Mouse (Mus musculus) kidney, postnatal 25 days (tissue): Measurements from ENCODE around the gene Pdzrn3.

Source experiments
- DNase-seq, 2 experiments: peaks; one replicate each; pipeline ENCODE4 v3.0.0; 2021; ENCODE audit warnings: mixed read lengths in 2 of 2

Gene Pdzrn3

GRCm38 (mm10) chr6:101187322-101187721 lies 190.4 kb downstream of the Pdzrn3 start:
- DNase-seq: no peak

- no peak for DNase-seq
Measured at GRCm38 (mm10) chr6:101186887-101187286, 190.8 kb downstream of the Pdzrn3 start.

GRCm38 (mm10) chr6:101184103-101184785 lies 193.5 kb downstream of the Pdzrn3 start:
- DNase-seq: no peak

GRCm38 (mm10) chr6:101170699-101171098 lies 207.0 kb downstream of the Pdzrn3 start:
- no peak for DNase-seq

- no peak for DNase-seq
Measured at GRCm38 (mm10) chr6:101153511-101153921, 224.2 kb downstream of the Pdzrn3 start.

- DNase-seq: no peak
Measured at GRCm38 (mm10) chr6:101135368-101135767, 242.3 kb downstream of the Pdzrn3 start.

- DNase-seq: no peak
Measured at GRCm38 (mm10) chr6:101125396-101125795, 252.3 kb downstream of the Pdzrn3 start.

- no peak for DNase-seq
Measured at GRCm38 (mm10) chr6:101108951-101109350, 268.7 kb downstream of the Pdzrn3 start.

GRCm38 (mm10) chr6:101103506-101103905 lies 274.2 kb downstream of the Pdzrn3 start:
- DNase-seq: peak; percentile 7 to 53

- peak; percentile 62 to 80 for DNase-seq
Measured at GRCm38 (mm10) chr6:101101709-101102654, 275.7 kb downstream of the Pdzrn3 start.
